Mouse (Mus musculus) left cerebral cortex, adult 11 months (tissue): ENCODE measurements at regions not wholly inside any gene's neighbourhood (a gene's known extent, or its start where the extent isn't known, plus 50 kb on each side); places are given as distances from the start of the nearest gene placed in this dataset.

Source experiments
- DNase-seq: peaks from one replicate; pipeline ENCODE4 v3.0.0; 2022; ENCODE audit warnings: low spot score

DNA sequence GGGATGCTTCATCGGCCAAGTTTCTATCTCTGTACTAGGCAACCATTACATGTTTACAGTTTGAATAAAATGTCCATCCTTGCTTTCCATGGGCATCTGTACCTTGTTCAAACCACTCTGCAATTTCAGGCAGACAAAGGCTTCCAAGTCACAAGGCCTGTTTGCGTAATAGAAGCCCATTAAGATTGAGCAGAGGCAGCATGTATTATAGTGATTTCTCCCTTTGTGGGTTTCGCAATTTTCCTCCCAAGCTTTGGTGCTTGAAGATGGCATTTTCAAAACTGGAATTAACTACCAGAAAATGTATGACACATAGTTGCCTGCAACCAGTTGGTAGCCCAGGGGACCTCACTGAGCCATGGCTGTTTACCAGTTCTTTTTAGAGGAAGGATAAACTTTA lies 158.9 kb upstream of the Pkn2 start:
- DNase-seq, result no peak

DNA sequence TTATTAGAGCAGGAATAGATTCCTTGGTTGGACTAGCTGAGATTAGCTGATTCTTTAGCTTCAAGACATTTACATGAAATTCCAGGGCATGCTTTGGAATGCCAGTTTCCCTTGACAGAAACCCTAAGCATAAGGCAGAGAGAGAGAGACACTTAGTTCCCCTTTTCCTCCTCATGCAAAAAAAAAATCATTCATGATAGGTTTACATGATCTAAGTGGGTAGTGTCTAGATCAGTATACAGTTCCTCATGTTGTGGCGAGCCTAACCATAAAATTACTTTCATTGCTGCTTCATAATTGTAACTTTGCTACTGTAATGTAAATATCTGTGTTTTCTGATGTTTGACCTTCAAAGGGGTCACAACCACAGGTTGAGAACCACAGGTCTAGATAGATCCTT lies 154.3 kb upstream of the Pkn2 start:
- no peak for DNase-seq

GRCm38 (mm10) chr3:143034588-143034987 lies 152.8 kb upstream of the Pkn2 start:
- DNase-seq, result no peak

DNA sequence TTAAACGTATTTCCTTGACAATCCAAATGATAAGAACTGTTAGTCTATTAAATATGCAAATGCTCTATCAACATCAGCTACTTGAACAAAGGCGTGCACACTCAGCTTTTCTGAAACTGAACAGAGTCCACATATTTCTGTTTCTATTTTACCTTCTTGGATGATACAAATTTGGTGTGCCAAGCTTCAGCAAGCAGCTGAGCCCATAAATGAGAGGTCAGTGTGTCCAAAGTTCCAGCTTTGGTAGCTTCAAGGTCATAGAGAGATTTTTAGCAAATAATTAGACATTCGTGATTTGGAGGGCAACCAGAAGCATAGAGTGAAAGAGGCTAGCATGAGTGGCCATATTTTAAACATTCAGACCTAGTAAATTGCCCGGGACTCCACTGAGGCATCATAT lies 140.7 kb upstream of the Pkn2 start:
- no peak for DNase-seq

DNA sequence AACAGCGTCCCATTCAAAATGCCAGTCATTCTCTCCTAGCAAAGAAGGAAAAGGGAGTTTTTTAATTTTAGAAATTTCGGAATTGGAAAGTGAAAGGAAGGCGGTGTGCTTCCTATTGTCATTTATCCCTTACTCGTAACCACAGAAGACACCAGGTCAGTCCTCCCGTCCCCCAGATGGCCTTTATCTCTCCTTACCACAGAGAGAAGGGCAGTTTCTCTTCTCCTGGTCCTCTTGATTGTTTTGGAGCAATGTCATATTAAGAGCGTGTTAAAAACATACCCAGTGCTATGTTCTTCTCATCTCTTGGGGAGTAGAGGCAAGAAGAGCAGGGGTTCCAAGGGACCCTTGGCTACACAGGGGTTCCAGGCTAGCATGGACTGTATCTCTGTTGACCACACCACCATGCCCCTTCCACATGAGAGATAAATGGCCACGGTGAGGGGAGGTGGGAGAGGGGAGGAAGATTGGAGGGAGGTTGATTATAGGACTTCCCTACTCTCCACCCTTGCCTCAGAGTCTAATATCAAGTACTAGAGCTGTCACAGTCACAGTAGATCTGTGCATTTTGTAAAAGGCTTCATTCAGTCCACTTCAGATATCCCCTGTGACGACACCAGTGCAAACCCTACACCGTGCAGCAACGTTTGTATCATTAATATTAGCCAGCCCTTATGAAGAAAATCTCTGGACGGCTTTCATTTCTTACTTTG lies 139.5 kb upstream of the Pkn2 start:
- DNase-seq, result no peak

DNA sequence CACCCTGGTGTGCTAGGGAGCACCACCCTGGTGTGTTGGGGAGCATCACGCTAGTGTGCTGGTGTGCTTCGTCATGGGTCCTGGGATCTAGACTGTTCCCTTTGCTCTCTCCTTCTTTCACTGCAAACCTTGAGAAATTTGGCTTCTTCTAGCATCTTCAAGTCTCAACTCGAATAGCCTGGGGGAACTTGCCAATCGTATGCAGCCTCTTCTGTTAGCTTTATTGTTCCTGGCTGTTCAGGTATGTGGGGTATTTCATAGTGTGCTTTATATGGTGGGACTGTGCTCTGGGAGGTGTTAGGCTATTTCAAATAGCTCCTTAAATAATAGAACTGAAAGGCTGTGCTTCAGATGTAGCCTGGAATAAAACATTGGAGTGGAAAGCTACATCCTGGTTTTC lies 135.7 kb upstream of the Pkn2 start:
- DNase-seq, result no peak

- DNase-seq, result no peak
Observed at GRCm38 (mm10) chr3:143016758-143017157, 135.0 kb upstream of the Pkn2 start.

- DNase-seq, result no peak
Observed at GRCm38 (mm10) chr3:143014421-143014820, 132.6 kb upstream of the Pkn2 start.

- DNase-seq, result no peak
Observed at GRCm38 (mm10) chr3:143007047-143007446, 125.2 kb upstream of the Pkn2 start.

DNA sequence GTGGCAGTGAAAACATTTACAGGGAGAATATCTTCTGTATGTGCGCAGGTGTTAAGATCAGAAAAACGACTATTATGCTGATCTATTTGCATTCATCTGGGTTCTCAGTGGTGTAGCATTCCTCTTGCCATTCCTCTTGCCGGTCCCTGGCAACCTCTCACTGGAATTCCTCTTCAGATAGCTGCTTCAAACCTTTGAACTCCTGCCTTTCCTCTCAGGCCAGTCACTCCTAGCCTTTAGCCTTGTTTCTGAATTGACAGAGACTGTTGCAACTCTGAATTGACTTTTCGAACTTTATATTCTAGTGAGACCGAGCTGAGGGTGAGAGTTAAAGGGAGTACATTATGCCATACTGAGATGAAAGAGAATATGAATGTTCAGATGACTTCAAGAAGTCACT lies 120.1 kb upstream of the Pkn2 start:
- no peak for DNase-seq

GRCm38 (mm10) chr3:142995981-142996743 lies 114.4 kb upstream of the Pkn2 start:
- no peak for DNase-seq

- no peak for DNase-seq
Observed at GRCm38 (mm10) chr3:142984547-142984946, 102.7 kb upstream of the Pkn2 start.

GRCm38 (mm10) chr3:142981221-142981620 lies 99.4 kb upstream of the Pkn2 start:
- no peak for DNase-seq

GRCm38 (mm10) chr3:142979161-142979560 lies 97.4 kb upstream of the Pkn2 start:
- DNase-seq, result peak; percentile 26

DNA sequence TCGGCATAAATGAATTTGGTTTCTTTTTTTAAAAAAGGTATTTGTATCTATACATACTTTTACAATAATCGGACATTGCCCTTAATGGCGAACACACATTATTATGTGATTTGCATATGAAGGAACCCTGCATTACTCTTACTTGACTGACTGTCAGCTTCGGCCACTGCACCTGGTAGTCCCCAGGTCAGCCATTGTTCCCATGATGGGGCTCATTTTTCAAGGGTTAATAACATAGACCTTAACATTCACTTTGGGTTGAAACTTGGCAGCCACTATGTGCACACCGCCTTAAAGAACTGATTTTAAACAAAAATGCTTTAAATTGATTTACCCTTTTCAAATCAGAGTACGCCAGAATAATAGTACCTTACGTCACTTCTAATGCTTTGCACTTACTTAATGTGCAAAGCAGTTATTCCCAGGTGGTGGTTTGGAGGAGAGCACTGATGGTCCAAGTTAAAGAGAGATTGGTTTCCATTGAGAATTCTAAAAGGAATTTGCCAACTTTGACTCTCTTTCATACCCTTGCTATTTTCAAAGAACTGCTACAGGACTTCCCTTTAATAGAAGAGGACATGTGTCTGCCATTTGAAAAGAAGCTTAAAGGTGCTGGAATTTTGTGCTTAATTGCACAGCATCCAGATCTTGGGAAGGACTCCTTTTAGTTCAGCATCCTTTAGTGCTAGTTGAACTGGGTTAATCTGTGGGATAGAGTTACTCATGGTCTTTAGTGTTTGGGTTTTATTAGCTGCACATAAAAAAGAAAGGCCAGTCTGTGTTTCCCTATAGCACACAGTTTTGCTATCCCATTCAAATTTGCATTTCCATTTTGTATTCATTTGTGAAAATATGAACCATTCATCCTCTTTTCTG lies 95.0 kb upstream of the Pkn2 start:
- DNase-seq, result no peak

DNA sequence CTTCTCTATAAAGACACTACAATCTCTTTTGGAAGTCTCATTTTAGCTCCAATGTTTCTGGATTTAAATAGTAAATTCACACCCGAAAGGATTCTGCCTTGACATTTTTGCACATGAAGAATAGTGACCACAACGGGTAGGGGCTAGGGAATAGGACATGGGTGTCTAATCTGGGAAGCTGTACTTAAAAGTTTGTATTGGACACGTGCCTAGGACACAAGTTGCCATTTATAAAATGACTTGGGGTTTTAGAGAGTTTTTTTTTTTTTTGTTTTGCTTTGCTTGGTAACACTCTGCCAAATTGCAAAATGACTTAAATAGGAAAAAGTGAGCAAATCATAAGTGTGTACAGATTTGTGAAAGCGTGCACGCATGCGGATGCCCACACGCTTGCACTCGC lies 93.8 kb upstream of the Pkn2 start:
- no peak for DNase-seq

GRCm38 (mm10) chr3:142969501-142969900 lies 87.7 kb upstream of the Pkn2 start:
- DNase-seq, result no peak

GRCm38 (mm10) chr3:142965604-142966003 lies 83.8 kb upstream of the Pkn2 start:
- DNase-seq, result no peak

DNA sequence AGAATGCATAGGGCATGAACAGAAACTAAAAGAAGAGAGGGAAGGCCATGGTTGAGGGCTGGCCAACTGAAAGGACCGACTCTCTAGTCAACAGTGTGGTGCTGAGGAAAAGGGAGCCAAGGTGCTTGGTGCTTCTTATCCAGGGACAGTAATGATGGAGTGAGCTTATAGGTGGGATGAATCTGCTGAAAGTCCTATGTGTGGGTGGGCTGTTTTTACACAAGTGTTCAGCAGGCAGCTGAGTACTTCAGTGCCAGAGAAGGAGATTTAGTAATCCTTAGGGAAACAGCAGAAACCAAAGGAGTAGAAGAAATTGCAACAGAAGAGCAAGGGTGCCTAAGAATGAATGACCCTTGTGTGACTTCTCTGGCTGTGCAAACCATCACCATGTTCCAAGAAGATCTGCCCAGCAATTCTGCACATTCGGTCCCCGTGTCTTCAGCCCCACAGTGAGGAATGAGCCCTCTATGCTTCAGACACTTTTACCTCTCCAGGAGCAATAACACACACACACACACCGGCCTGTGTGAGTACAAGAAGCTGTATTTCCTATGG lies 82.1 kb upstream of the Pkn2 start:
- no peak for DNase-seq

- DNase-seq, result no peak
Observed at GRCm38 (mm10) chr3:142957768-142958167, 76.0 kb upstream of the Pkn2 start.

GRCm38 (mm10) chr3:142948771-142949170 lies 67.0 kb upstream of the Pkn2 start:
- DNase-seq, result peak; percentile 9

GRCm38 (mm10) chr3:142941319-142942024 lies 59.7 kb upstream of the Pkn2 start:
- no peak for DNase-seq
